Mouse (Mus musculus): ENCODE measurements around the gene Trim67. TPM values are rescaled to one million over a fixed set of nuclear protein-coding genes. Genes with fewer than 3 reads are reported as not detected.

The Trim67 gene
- polyA plus RNA-seq (2012; rRNA removed) = 6.9 and 7.7 TPM in 2 replicates

DNA sequence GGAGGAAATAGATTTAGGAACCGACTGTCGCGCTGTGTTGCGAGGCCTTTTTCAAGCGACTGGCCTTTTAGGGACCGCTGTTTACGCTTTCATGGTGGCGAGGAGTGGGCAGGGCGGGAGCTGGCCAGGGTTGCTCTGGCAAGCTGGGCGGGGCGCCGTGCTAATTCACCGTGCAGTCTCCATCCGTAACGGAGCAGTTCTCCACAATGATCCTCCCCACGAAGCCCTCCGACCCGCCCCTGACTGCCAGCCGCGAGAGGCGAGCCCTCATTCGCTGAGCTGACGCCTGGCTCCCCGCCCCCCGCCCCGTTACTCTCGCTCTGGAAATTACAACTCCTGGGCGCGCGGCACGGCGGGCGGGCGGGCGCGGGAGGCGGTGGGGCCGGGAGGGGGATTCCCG, at the start of gene Trim67:
TSS of gene Trim67 (plus strand) at position 385 of the 400 bp plus-strand sequence.

DNA sequence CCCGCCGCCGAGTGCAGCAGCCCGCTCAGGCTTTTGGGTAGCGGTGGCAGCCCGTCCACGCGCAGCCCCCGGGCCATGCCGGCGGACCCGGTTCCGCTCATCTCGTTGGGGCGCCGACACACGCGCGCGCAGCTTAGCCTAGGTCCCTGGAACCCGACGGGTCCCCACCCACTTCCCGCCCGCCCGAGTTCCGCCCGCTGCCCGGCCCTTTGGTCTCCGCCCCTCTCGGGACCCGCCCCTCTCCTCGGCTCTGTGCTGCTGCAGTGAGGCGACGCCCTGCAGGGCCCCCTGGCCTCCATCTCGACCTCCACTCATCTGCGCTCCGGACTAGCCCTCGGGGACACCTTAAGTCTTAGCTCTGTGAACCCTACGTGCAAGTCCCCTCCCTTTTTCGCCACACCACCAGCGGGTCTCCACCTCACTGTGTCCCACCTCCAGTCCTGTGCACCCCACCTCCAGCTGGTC, 41.2 kb upstream of the Trim67 start, which contains the start of gene Fam89a:
TSS of gene Fam89a (minus strand) at position 124 of the 465 bp plus-strand sequence.

DNA sequence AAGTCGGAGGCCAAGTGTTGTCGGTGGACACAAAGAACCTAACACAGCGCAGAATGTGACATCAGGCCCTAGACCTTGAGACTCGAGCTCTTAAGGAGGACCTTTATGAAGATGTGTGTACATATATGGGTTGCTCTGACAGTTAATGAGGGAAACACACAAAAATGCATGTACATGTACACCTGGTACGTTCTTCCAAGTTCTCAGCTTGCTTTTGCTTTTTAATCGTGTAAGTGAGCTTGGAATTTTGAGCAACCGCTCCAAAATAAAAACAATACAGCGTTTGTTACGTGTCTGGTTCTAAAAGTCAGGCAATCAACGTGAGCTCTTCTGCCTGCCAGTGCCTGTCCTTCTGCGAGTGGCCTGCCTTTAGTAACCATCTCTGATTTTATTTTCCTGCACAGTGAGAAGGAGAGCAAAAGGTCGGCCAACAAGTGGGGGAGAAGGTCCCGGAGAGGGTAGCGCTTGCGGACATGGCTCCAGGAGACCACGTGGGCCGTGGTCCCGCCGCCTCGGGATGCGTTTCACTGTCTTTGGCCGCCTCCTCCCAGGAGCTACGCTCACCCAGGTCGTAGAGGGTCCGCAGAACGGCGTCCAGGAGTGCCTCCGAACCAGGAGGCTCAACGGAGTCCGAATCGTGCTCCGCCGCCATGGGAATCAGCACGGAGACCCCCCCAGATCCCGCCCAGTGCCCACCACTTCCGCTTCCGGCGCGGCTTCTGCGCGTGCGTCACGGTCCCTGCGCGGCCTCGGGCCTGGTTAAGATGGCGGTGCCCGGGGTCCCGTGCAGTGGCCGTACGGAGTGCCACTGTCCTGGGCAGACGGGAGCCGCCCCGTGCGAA, 69.7 kb downstream of the Trim67 start, which contains the start of the genes Gnpat and 2810004N23Rik:
TSS of gene Gnpat (plus strand) at position 713 of the 842 bp plus-strand sequence.
TSS of gene 2810004N23Rik (minus strand) at position 800 of the 842 bp plus-strand sequence.

Other genes with a start within 250 kb of the Trim67 start
- 0.47 and 0.62 TPM in 2 replicates for gene Agt, start 223.4 kb upstream of the Trim67 start, polyA plus RNA-seq (2012; rRNA removed)
- not detected in 2 replicates for gene Capn9, start 217.0 kb upstream of the Trim67 start, polyA plus RNA-seq (2012; rRNA removed)
- gene 2310022B05Rik, start 129.7 kb upstream of the Trim67 start, polyA plus RNA-seq (2012; rRNA removed) = 40.7 and 49.2 TPM in 2 replicates
- 36.8 and 46.2 TPM in 2 replicates for gene Ttc13, start 71.1 kb upstream of the Trim67 start, polyA plus RNA-seq (2012; rRNA removed)
- 36.0 and 40.5 TPM in 2 replicates for gene Arv1, start 71.0 kb upstream of the Trim67 start, polyA plus RNA-seq (2012; rRNA removed)
- gene Fam89a, start 41.3 kb upstream of the Trim67 start, polyA plus RNA-seq (2012; rRNA removed) = 0.68 and 3.3 TPM in 2 replicates
- 113 and 122 TPM in 2 replicates for gene Gnpat, start 69.9 kb downstream of the Trim67 start, polyA plus RNA-seq (2012; rRNA removed)
- 36.2 and 36.3 TPM in 2 replicates for gene 2810004N23Rik, start 70.0 kb downstream of the Trim67 start, polyA plus RNA-seq (2012; rRNA removed)
- gene Exoc8, start 104.6 kb downstream of the Trim67 start, polyA plus RNA-seq (2012; rRNA removed) = 8.9 and 12.1 TPM in 2 replicates
- gene Sprtn, start 104.8 kb downstream of the Trim67 start, polyA plus RNA-seq (2012; rRNA removed) = 16.7 and 17.8 TPM in 2 replicates
- 36.7 and 40.5 TPM in 2 replicates for gene Egln1, start 156.2 kb downstream of the Trim67 start, polyA plus RNA-seq (2012; rRNA removed)
- gene Tsnax, start 219.9 kb downstream of the Trim67 start, polyA plus RNA-seq (2012; rRNA removed) = 120 and 121 TPM in 2 replicates

Data from central nervous system, embryonic 11.5 days (tissue).